Mouse (Mus musculus) inflammation-experienced regulatory T-cells, adult 6 months (primary cell): ENCODE data around the gene Tas1r2. TPM values are rescaled to one million over a fixed set of nuclear protein-coding genes. Genes with fewer than 3 reads are reported as not detected.

Source experiments
- ATAC-seq: one replicate; pipeline ENCODE4 v1.8.0; 2017
- polyA plus RNA-seq, 3 experiments: library from polyadenylated mRNA; unstranded; fragments of 100-300 nt; shearing (Covaris generic); gene quantifications; one replicate each; pipeline ENCODE4 v1.2.1; 2017

Gene Tas1r2
- polyA plus RNA-seq, 3 experiments from 2014 or later = not detected

GRCm38 (mm10) chr4:139710467-139711334 is 57.4 kb downstream of the Tas1r2 start:
- ATAC-seq = no peak

- no peak for ATAC-seq
These were observed 62.0 kb downstream of the Tas1r2 start for GRCm38 (mm10) chr4:139715241-139715932.

- ATAC-seq = no peak
These were observed 63.3 kb downstream of the Tas1r2 start for GRCm38 (mm10) chr4:139716477-139717169.

DNA sequence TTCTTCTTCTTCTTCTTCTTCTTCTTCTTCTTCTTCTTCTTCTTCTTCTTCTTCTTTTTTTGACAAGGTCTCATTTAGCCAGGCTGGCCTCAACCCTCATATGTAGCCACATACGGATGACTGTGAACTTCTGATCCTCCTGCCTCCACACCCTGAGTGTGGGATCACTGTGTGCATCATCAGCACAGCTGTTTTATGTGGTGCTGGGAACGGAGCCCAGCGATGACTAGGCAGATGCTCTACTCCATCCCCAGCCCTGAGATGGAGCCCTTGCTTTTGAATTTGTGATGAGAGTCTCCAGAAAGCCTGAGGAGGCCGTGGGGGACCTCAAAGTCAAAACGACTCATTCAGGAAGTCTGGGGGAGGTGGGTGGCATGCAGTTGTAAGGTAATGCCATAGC is 65.6 kb downstream of the Tas1r2 start:
- ATAC-seq = no peak

Other genes with a start within 250 kb of the Tas1r2 start
- gene Iffo2, start 123.0 kb upstream of the Tas1r2 start, polyA plus RNA-seq = 1 to 10 TPM; 2.7 to 5.1 (median 4.2) TPM
- not detected for gene Gm21969, start 50.4 kb upstream of the Tas1r2 start, polyA plus RNA-seq
- 10 to 100 TPM in 1 of 3 experiments, 1 to 10 TPM in 2; 7.5 to 12.0 (median 8.6) TPM for gene Aldh4a1, start 30.7 kb upstream of the Tas1r2 start, polyA plus RNA-seq
- gene Pax7, start 180.0 kb downstream of the Tas1r2 start, polyA plus RNA-seq = not detected